Mouse (Mus musculus): ENCODE measurements at regions not wholly inside any gene's neighbourhood (a gene's known extent, or its start where the extent isn't known, plus 50 kb on each side); places are given as distances from the start of the nearest gene placed in this dataset.

DNA sequence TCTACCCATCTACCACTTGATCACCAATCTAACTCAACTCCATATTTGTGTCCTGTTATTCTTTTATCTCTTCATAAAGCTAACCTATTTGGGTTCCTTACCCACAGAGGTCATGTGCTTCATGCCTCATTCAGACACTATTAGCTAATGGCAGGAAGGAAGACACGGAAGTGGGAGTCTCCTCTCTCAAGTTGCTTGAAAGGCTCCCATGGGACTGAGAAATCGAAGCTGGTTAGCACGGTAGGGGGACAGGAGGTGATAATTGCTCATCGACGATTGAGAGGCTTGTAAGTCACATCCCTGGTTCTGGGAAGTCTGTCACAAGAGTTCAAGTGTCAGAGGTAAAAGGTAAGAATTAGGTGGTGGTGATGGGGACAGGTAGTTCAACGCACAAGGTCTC, 362.2 kb upstream of the Adgrl2 start:
- no peaks in the 10 kb centered on the region for H3K9me3 ChIP-seq (replicated peaks)
- WGBS: 77% methylated on average over 6 of the region's 6 CpGs
- DNase-seq (ENCODE audit: low spot score): no peak
- no peak overlapping the region for H3K4me3 ChIP-seq
- no peak overlapping the region for H3K27ac ChIP-seq (replicated peaks)
- no peaks in the 10 kb centered on the region for H3K27me3 ChIP-seq (ENCODE audit: low read depth, poor library complexity, severe bottlenecking)
- peaks cover 25% of the 10 kb centered on the region for H3K4me1 ChIP-seq
- no peaks in the 10 kb centered on the region for H3K36me3 ChIP-seq

DNA sequence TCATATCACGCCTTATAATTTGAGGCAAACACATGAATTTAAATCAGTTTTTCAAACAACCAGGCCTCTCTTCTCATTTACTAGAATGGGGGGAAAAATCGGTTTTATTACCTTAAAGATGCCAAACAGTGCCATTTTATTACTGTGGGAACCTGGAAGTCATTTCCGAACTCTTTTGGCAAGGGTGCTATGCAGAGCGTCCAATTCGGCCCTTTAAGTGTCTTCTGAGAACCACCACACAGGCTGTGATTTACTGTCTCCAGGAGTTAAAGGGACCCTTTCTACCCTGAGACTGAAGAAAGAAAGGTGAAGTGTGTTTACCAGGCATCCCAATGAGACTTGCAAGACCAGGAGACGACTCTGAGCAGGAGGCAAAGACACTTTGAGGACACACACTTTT, 359.4 kb upstream of the Adgrl2 start:
- no peaks in the 10 kb centered on the region for H3K9me3 ChIP-seq (replicated peaks)
- 79% methylated on average over 6 of the region's 6 CpGs for WGBS
- no peak for DNase-seq (ENCODE audit: low spot score)
- no peak overlapping the region for H3K27ac ChIP-seq (replicated peaks)
- peaks cover 19% of the 10 kb centered on the region for H3K4me1 ChIP-seq
- H3K36me3 ChIP-seq: no peaks in the 10 kb centered on the region
- no peak overlapping the region for H3K4me3 ChIP-seq
- H3K27me3 ChIP-seq (ENCODE audit: low read depth, poor library complexity, severe bottlenecking): peaks cover 4% of the 10 kb centered on the region; the same call in 1 of the 2 replicates

DNA sequence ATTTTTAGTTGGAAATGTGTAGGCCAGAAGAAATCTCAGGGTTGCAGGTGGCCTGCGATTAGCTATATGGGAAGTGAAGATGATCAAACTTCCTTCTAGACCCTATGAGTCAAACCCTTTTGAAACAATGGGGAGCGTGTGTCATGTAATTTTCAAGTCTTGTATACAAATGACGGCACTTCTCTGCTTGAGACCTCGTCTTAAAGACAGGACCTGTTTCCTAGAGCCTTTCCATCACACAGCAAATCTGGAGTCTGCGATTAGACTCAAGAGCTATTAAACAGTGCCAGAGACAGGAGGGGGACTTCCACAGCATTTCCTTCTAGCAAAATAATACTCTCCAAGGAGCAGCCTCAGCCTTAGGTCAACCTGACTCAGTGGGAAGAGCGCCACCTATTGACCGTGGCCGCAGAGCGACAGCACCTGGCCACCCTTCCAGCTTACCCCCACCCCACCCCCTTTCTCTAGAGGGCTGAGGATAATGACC, 358.9 kb upstream of the Adgrl2 start:
- Histone ChIP-seq H3K9me3 (replicated peaks) (no peaks in the 10 kb centered on the region), H3K27me3 (ENCODE audit: low read depth, poor library complexity, severe bottlenecking) (peaks cover 4% of the 10 kb centered on the region; the same call in 1 of the 2 replicates), H3K36me3 (no peaks in the 10 kb centered on the region), H3K27ac (replicated peaks) (no peak overlapping the region), H3K4me1 (peaks cover 19% of the 10 kb centered on the region), H3K4me3 (no peak overlapping the region)
- peak; percentile 52 for DNase-seq (ENCODE audit: low spot score)
- 49% methylated on average over 9 of the region's 9 CpGs for WGBS

DNA sequence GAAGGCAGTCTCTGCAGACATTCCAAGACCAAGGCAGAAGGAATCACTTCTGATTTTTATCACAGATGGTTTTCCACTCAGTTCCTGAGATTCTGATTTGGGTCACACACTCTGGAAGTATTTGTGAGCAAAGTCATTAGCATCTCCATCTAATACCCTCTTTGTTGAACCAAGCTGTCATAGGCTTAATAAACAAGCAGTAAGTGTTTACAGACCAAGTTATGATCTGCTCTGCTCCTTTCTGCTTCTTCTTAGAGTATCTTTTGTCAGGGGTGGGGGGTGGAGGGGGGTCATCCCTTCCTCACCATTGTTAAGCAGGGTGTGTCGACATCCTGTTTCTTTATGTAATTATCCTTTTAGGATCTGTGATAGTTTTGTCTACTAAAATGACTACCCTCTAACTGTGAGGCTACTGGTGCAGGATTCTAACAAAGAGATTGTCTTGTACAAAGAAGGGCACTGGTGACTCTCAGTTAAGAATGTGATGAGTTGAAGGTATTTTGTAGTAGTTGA, 358.2 kb upstream of the Adgrl2 start:
- 63% methylated on average over 1 of the region's 1 CpGs for WGBS
- H3K27ac ChIP-seq (replicated peaks): 0 out of 2 replicates have a peak overlapping the region, but pooled peaks have one; percentile 33
- DNase-seq (ENCODE audit: low spot score): no peak

DNA sequence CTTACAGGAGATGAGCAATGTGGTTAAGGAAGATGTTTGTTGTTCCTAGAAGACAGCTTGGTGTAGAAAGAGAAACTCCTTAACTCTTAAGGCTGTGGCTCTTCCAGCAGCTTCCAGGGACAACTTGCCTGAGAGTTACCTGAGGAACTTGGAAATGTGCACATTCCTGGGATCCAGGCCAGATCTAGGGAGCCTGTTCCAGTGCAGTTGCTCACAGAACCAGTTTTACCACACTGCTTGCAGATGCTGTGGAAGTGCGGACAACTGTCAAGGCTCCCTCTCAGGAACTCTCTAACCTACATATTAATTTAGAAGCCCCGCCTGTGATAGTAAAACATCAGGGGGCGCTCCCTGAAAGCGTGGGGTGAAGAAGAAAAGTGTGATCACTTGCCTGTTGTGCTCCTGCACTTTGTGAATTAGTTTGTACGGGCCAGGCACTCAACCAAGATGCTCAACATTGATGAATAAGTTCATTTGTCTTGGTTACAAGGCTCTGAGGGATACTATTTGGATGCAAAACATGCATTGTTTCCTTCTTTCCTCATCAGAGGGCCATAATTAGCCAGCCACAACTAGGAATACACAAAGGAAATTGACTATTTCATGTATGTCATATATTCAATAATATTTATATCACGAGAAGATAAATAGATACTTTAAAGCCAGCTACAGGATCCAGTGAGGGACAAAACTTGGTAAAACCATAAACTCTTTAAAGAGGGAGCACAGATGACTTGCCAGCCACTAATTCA, 357.1 kb upstream of the Adgrl2 start:
- Histone ChIP-seq H3K27ac (replicated peaks) (no peak overlapping the region), H3K4me3 (no peak overlapping the region), H3K9me3 (replicated peaks) (no peaks in the 10 kb centered on the region), H3K4me1 (peaks cover 23% of the 10 kb centered on the region), H3K36me3 (no peaks in the 10 kb centered on the region), H3K27me3 (ENCODE audit: low read depth, poor library complexity, severe bottlenecking) (peaks cover 4% of the 10 kb centered on the region; the same call in 1 of the 2 replicates)
- no peak for DNase-seq (ENCODE audit: low spot score)
- WGBS: 53% methylated on average over 6 of the region's 6 CpGs

More for the DNA sequence above, 358.2 kb upstream of the Adgrl2 start:
- H3K36me3 ChIP-seq: no peaks in the 10 kb centered on the region
- H3K4me3 ChIP-seq: no peak overlapping the region
- peaks cover 19% of the 10 kb centered on the region for H3K4me1 ChIP-seq
- H3K27me3 ChIP-seq (ENCODE audit: low read depth, poor library complexity, severe bottlenecking): peaks cover 4% of the 10 kb centered on the region; the same call in 1 of the 2 replicates
- no peaks in the 10 kb centered on the region for H3K9me3 ChIP-seq (replicated peaks)

DNA sequence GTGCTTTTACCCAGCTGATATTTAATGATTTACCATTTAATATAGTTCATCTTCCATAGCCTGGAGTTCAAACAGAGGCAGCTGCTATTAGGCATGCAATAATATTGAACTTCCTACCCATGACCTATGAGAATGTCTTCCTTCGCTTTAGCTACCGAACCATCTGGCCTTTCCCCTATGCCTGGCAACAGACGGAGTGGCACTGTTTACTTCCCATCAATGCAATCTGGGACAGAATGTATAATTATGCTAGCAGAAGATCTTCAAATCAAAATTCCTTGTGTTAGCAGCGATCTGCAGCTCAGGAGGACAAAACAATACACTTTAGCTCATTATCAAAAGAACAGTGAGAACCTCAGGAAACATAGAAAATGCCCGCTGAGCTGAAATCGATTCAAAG, 352.2 kb upstream of the Adgrl2 start:
- Histone ChIP-seq H3K4me3 (no peak overlapping the region), H3K27ac (replicated peaks) (no peak overlapping the region), H3K27me3 (ENCODE audit: low read depth, poor library complexity, severe bottlenecking) (peaks cover 4% of the 10 kb centered on the region; the same call in 1 of the 2 replicates), H3K4me1 (peaks cover 11% of the 10 kb centered on the region), H3K36me3 (no peaks in the 10 kb centered on the region), H3K9me3 (replicated peaks) (no peaks in the 10 kb centered on the region)
- DNase-seq (ENCODE audit: low spot score): no peak
- WGBS: 86% methylated on average over 6 of the region's 6 CpGs

DNA sequence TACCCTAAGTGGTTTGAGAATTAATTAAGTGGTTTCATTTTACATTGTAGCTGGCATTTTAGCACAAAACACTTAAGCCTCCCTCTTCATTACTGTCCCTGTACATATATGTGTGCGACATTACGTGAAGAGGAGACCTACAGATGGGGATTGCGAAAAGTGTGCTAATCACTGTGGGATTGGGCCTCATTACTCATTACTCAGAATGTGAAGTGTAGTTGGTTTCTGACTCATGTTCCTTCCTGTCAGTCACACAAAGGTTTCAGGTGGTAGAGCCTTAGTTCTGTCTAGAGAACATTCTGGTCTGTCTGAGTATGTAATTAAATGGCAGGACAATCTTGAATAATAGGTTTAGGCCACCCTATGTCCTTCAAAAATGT, 349.0 kb upstream of the Adgrl2 start:
- peaks cover 26% of the 10 kb centered on the region for H3K27me3 ChIP-seq (ENCODE audit: low read depth, poor library complexity, severe bottlenecking)
- DNase-seq (ENCODE audit: low spot score): no peak
- no peak overlapping the region for H3K4me3 ChIP-seq
- no peaks in the 10 kb centered on the region for H3K36me3 ChIP-seq
- no peak overlapping the region for H3K27ac ChIP-seq (replicated peaks)
- no peaks in the 10 kb centered on the region for H3K9me3 ChIP-seq (replicated peaks)
- 96% methylated on average over 3 of the region's 3 CpGs for WGBS
- peaks cover 22% of the 10 kb centered on the region for H3K4me1 ChIP-seq

DNA sequence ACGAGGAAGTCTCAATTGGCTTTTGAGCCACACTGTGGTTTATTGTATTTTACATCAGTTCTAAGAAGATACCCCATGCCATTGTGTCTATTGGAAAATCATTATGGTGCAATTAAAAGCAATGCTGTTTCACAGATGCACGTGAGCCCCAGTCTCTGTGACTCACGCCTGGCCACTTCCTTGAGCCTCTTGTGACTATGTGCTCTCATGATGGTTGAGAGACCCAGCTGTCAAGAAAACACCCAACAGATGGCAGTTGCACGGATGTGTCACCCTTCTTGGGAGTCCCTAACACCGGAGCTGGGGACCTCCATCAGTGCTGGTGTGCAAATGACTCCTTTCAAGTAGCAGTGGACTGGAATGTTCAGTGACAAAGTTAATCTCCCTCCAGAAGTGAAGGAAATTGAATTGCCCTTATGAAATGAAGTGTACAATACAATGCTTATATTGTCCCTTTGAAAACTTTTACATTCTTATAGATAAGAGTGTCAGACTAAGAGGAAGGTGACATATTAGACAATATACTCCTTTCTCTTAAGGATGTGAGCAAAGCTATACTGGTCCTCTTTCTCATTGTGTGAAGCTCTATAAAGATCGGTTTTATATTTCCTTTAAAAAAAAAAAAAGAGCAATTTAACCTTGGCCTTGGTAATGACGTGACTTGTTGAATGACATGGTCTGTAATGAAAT, 348.5 kb upstream of the Adgrl2 start:
- Histone ChIP-seq H3K4me1 (peaks cover 27% of the 10 kb centered on the region), H3K9me3 (replicated peaks) (no peaks in the 10 kb centered on the region), H3K27me3 (ENCODE audit: low read depth, poor library complexity, severe bottlenecking) (peaks cover 29% of the 10 kb centered on the region), H3K36me3 (no peaks in the 10 kb centered on the region), H3K27ac (replicated peaks) (no peak overlapping the region), H3K4me3 (no peak overlapping the region)
- DNase-seq (ENCODE audit: low spot score): no peak
- WGBS: 88% methylated on average over 7 of the region's 7 CpGs

DNA sequence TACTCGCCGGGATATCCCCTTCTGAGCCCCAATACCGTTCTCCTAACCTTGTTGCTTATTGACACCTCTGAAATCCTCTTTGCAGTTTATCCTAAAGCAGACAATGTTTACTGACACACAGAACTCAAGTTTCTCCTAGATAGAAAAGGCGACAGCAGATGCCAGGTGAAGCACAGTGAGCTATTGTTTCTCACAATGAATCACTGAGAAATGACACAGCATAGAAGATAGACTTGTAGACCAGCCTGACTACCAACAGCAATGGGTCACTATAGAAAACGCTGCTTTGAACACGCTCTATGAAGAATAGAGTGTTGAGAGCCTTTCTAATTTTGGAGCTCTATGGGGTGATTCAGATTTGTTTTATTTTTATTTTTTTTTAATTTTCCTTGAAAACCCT, 344.9 kb upstream of the Adgrl2 start:
- Histone ChIP-seq H3K27me3 (ENCODE audit: low read depth, poor library complexity, severe bottlenecking) (peaks cover 36% of the 10 kb centered on the region), H3K4me3 (no peak overlapping the region), H3K4me1 (peaks cover 55% of the 10 kb centered on the region), H3K9me3 (replicated peaks) (no peaks in the 10 kb centered on the region), H3K27ac (replicated peaks) (0 out of 2 replicates have a peak overlapping the region, but pooled peaks have one; percentile 5), H3K36me3 (no peaks in the 10 kb centered on the region)
- no peak for DNase-seq (ENCODE audit: low spot score)
- WGBS: 79% methylated on average over 6 of the region's 6 CpGs

DNA sequence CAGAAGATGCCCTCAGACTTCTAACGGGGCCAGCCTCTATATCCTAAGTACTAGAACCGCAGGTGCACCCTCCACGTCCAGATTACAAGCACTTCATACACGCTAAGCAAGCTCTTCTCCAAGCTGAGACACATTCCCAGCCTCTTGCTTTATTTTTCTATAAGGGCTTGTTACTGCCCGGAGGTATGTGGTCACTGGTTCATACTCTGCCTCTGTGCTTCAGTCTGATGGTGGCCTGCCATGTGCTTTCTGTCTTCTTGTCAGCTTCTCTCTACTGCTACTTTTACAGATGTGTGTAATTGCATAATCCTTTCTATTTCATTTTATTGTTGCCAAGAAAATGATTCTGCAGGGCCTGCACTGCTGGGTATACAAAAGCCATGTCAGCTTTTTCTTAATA, 343.3 kb upstream of the Adgrl2 start:
- peak overlapping the region; percentile 80 for H3K27ac ChIP-seq (replicated peaks)

DNA sequence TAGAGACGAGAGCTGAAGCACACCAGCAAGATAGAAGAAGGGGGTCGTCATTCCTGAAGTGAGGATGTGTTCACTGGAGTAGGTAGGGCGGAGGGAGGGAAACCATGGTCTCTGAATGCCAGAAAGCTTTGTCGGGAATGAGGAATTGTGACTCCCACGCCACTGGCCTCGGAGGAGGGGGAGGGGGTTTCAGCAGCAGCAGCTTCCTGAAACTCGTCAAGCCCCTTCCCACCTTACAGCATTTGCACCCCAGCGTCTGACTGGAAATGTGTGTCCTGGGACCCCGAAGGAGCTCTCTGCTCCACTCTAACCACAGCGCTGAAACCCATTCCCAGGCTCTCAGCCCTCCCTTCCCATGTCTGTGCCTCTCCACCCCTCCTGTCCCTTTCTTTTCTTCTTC, 342.8 kb upstream of the Adgrl2 start:
- Histone ChIP-seq H3K9me3 (replicated peaks) (no peaks in the 10 kb centered on the region), H3K4me3 (peak overlapping the region; percentile 27), H3K4me1 (peaks cover 61% of the 10 kb centered on the region), H3K27ac (replicated peaks) (peak overlapping the region; percentile 80), H3K27me3 (ENCODE audit: low read depth, poor library complexity, severe bottlenecking) (peaks cover 36% of the 10 kb centered on the region), H3K36me3 (no peaks in the 10 kb centered on the region)
- 34% methylated on average over 10 of the region's 10 CpGs for WGBS
- DNase-seq (ENCODE audit: low spot score): peak; percentile 34

More for the DNA sequence above, 343.3 kb upstream of the Adgrl2 start:
- no peak for DNase-seq (ENCODE audit: low spot score)
- H3K9me3 ChIP-seq (replicated peaks): no peaks in the 10 kb centered on the region
- peak overlapping the region; percentile 27 for H3K4me3 ChIP-seq
- 75% methylated on average over 5 of the region's 5 CpGs for WGBS
- H3K27me3 ChIP-seq (ENCODE audit: low read depth, poor library complexity, severe bottlenecking): peaks cover 36% of the 10 kb centered on the region
- no peaks in the 10 kb centered on the region for H3K36me3 ChIP-seq
- peaks cover 61% of the 10 kb centered on the region for H3K4me1 ChIP-seq

DNA sequence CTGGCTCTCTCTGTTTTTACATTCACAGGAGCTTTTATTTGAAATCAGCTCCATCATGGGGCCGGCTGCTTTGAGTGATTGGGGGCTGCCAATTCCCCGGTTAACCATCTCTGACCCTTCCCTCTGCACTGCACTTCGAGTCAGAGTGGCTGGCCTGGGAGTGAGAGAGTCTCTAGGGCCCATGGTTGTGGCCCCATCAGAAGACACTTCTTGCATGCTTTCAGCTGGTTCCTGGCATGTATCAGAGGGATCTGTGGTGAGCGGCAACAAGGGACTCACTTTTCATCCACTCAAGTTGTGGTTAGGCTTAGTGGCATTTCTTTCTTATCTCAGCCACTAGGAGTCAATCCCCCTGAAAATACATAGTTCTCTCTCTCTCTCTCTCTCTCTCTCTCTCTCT, 341.8 kb upstream of the Adgrl2 start:
- Histone ChIP-seq H3K9me3 (replicated peaks) (no peaks in the 10 kb centered on the region), H3K4me1 (peaks cover 63% of the 10 kb centered on the region), H3K27ac (replicated peaks) (peak overlapping the region; percentile 80), H3K4me3 (peak overlapping the region; percentile 27), H3K36me3 (no peaks in the 10 kb centered on the region), H3K27me3 (ENCODE audit: low read depth, poor library complexity, severe bottlenecking) (peaks cover 36% of the 10 kb centered on the region)
- 22% methylated on average over 4 of the region's 4 CpGs for WGBS
- peak; percentile 53 for DNase-seq (ENCODE audit: low spot score)
